Mouse (Mus musculus) heart, embryonic 11.5 days (tissue): Measurements from ENCODE around the gene Wdr5b. TPM values are rescaled to one million over a fixed set of nuclear protein-coding genes. Genes with fewer than 3 reads are reported as not detected.

Experiments used
- polyA plus RNA-seq: library from polyadenylated mRNA; unstranded; fragments of >200 nt; fragmentation: Nextera tagmentation; extraction: Ambion mirVana; gene quantifications from 2 replicates; pipeline ENCODE4 v1.2.1, GENCODE M21; 2014

Wdr5b gene
- polyA plus RNA-seq, 1 experiment from 2014 or later, result 6.5 TPM

Other genes with a start within 250 kb of the Wdr5b start
- 0.29 and 0.35 TPM in 2 replicates for gene Parp14, start 169.6 kb upstream of the Wdr5b start, polyA plus RNA-seq
- gene Parp9, start 102.7 kb upstream of the Wdr5b start, polyA plus RNA-seq, result 3.3 and 5.1 TPM in 2 replicates
- 3.4 and 4.0 TPM in 2 replicates for gene Dtx3l, start 102.0 kb upstream of the Wdr5b start, polyA plus RNA-seq
- gene Kpna1, start 62.4 kb upstream of the Wdr5b start, polyA plus RNA-seq, result 49.9 and 58.1 TPM in 2 replicates
- gene Fam162a, start 30.4 kb downstream of the Wdr5b start, polyA plus RNA-seq, result 723 and 731 TPM in 2 replicates
- gene Ccdc58, start 30.5 kb downstream of the Wdr5b start, polyA plus RNA-seq, result 87.5 and 89.1 TPM in 2 replicates
- gene Csta1, start 90.1 kb downstream of the Wdr5b start, polyA plus RNA-seq, result not detected in 2 replicates
- gene Stfa2l1, start 115.6 kb downstream of the Wdr5b start, polyA plus RNA-seq, result not detected in 2 replicates
- not detected in 2 replicates for gene Gm5483, start 143.0 kb downstream of the Wdr5b start, polyA plus RNA-seq
- not detected in 2 replicates for gene Gm5416, start 169.2 kb downstream of the Wdr5b start, polyA plus RNA-seq
- gene 2010005H15Rik, start 180.3 kb downstream of the Wdr5b start, polyA plus RNA-seq, result not detected in 2 replicates
- gene Stfa1, start 235.8 kb downstream of the Wdr5b start, polyA plus RNA-seq, result 0.99 and 2.5 TPM in 2 replicates